Mouse (Mus musculus) lung, embryonic 16.5 days (tissue): ENCODE results near the gene Trcg1. TPM values are rescaled to one million over a fixed set of nuclear protein-coding genes. Genes with fewer than 3 reads are reported as not detected.

Experiments used
- ATAC-seq: fragments of 200-750 bp; cut with Nextera tagmentation; 2 replicates; pipeline ENCODE4 v1.8.0; 2017; ENCODE audit warnings: low read depth, mild to moderate bottlenecking, moderate library complexity
- H3K27ac ChIP-seq: fragments of 300-500 bp; sonication (generic); 2 replicates; pipeline ENCODE4 v1.5.1; 2014; ENCODE audit warnings: mild to moderate bottlenecking, control low read depth, low read length
- H3K27me3 ChIP-seq: fragments of 300-500 bp; sonication (generic); 2 replicates; pipeline ENCODE4 v1.6.1; 2014; ENCODE audit warnings: low read depth, low read length, mixed read lengths; ENCODE audit not compliant: control insufficient read depth, insufficient read depth
- H3K36me3 ChIP-seq: fragments of 300-500 bp; sonication (generic); 2 replicates; pipeline ENCODE4 v1.6.1; 2014; ENCODE audit warnings: low read length; ENCODE audit not compliant: control insufficient read depth, insufficient read depth
- H3K4me1 ChIP-seq: fragments of 300-500 bp; sonication (generic); replicated peaks from 2 replicates; pipeline ENCODE4 v1.6.1; 2014; ENCODE audit warnings: low read length, mixed read lengths; ENCODE audit not compliant: control insufficient read depth, insufficient read depth
- H3K4me2 ChIP-seq: fragments of 300-500 bp; sonication (generic); 2 replicates; pipeline ENCODE4 v1.6.1; 2014; ENCODE audit warnings: low read depth, low read length, control low read depth
- H3K4me3 ChIP-seq: fragments of 300-500 bp; sonication (generic); 2 replicates; pipeline ENCODE4 v1.5.1; 2014; ENCODE audit warnings: mild to moderate bottlenecking, low read length, control low read depth
- H3K9ac ChIP-seq: fragments of 300-500 bp; sonication (generic); 2 replicates; pipeline ENCODE4 v1.6.1; 2014; ENCODE audit warnings: low read length, control low read depth
- H3K9me3 ChIP-seq: fragments of 300-500 bp; sonication (generic); 2 replicates; pipeline ENCODE4 v1.6.1; 2016; ENCODE audit warnings: low read length; ENCODE audit not compliant: control insufficient read depth
- WGBS: fragments of 180-500 bp; shearing (Covaris S2); extraction: QIAGEN DNeasy Blood & Tissue Kit; methylation state at CpG from one replicate; pipeline ENCODE4 v1.1.7; 2014; 5-methylcytosine and 5-hydroxymethylcytosine counted together
- polyA plus RNA-seq: library from polyadenylated mRNA; unstranded; fragments of >200 nt; fragmentation: Nextera tagmentation; extraction: Ambion mirVana; gene quantifications from 2 replicates; pipeline ENCODE4 v1.2.1, GENCODE M21; 2015

Gene Trcg1
- polyA plus RNA-seq, 1 experiment from 2014 or later = not detected

DNA sequence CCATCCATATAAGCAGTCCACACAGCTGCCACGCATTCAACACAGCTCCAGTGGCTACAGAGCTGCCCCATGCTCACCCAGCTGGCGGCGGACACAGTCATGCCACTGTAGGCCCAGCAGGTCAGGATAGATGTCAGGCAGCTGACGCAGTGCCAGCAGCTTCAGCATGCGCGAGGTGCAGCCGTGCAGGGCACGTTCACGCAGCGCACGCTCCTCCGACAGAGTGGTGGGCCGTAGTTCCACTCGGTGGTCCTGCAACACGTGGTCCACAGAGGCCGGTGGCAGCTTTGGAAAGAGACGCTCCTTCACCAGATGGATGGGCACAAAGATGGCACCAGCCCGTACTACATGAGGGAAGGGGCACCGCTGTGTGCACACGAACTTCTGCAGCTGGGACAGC, 20.0 kb downstream of the Trcg1 start:
- Histone ChIP-seq H3K27ac (no peak overlapping the region), H3K9ac (no peak overlapping the region), H3K4me3 (no peak overlapping the region), H3K4me2 (no peak overlapping the region), H3K4me1 (peaks cover 23% of the 10 kb centered on the region), H3K27me3 (no peaks in the 10 kb centered on the region), H3K36me3 (peaks cover 44% of the 10 kb centered on the region), H3K9me3 (no peaks in the 10 kb centered on the region)
- ATAC-seq = no peak
- WGBS = 86% methylated on average over 20 of the region's 20 CpGs

DNA sequence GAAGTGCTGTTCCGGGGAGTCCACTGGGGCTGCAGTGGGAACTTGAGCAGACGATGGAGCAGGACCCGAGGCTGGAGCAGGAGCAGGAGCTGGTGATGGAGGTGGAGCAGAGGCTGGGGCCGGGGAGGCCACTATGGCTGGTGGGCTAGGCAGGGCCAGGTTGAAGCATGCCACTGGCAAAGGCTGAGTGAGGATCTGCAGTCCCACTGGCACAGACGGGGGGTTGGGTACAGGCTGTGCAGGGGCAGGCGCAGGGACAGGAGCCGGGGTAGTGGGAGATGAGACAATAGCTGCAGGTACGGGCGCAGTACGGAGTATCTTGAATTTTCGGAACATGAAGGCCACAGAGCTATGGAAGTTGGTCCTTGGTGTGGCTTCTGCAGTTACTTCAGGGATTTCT, 20.5 kb downstream of the Trcg1 start:
- H3K9ac ChIP-seq = no peak overlapping the region
- no peak overlapping the region for H3K27ac ChIP-seq
- no peak overlapping the region for H3K4me3 ChIP-seq
- ATAC-seq = no peak
- H3K4me2 ChIP-seq = no peak overlapping the region
- H3K4me1 ChIP-seq = peaks cover 18% of the 10 kb centered on the region
- 93% methylated on average over 11 of the region's 11 CpGs for WGBS
- no peaks in the 10 kb centered on the region for H3K9me3 ChIP-seq
- peaks cover 44% of the 10 kb centered on the region for H3K36me3 ChIP-seq
- no peaks in the 10 kb centered on the region for H3K27me3 ChIP-seq

DNA sequence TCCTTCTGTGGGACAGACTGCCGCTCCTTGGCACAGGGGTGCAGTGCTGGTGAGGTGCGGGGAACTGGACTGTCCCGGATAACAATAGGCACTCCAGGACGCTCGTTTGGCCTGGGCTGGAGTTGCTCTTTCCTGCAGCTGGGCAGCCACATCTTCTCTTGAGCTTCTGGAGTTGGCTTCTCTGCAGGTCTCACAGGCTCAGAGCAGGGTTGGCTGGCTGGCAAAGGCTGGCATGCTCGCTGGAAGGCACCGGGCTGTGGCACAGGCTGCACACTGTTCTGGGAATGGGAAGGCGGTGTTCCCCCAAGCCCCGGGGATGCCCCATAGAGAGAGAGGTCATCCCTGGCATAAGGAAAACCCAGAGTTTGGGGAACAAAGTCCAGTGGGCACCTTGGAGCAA, 21.3 kb downstream of the Trcg1 start:
- H3K36me3 ChIP-seq = peaks cover 38% of the 10 kb centered on the region
- no peaks in the 10 kb centered on the region for H3K27me3 ChIP-seq
- no peak overlapping the region for H3K4me2 ChIP-seq
- 91% methylated on average over 9 of the region's 9 CpGs for WGBS
- H3K9me3 ChIP-seq = no peaks in the 10 kb centered on the region
- H3K9ac ChIP-seq = no peak overlapping the region
- no peak for ATAC-seq
- peaks cover 17% of the 10 kb centered on the region for H3K4me1 ChIP-seq
- no peak overlapping the region for H3K4me3 ChIP-seq
- H3K27ac ChIP-seq = no peak overlapping the region

DNA sequence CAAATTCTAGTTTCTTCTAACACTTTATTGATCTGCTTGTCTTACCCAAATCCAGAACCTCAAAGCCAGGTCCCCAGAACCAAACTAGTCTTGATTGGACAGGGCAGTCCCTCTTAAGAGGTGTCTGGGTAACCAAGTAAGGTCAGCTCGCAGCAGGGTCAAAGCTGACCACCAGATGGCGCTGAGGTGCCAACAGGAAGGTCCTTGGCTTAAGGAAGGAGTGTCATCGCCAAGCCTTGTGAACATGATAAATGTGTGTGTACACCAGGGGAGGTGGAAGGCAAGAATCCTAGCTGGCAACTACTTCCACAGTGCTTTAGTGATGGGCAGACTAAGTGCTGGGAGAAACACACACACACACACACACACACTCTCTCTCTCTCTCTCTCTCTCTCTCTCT, 23.4 kb downstream of the Trcg1 start:
- Histone ChIP-seq H3K4me3 (no peak overlapping the region), H3K9ac (no peak overlapping the region), H3K27me3 (no peaks in the 10 kb centered on the region), H3K36me3 (peaks cover 22% of the 10 kb centered on the region), H3K4me1 (peaks cover 18% of the 10 kb centered on the region), H3K27ac (no peak overlapping the region), H3K9me3 (no peaks in the 10 kb centered on the region), H3K4me2 (no peak overlapping the region; the same call in 1 of the 2 replicates)
- 2% methylated on average over 3 of the region's 3 CpGs for WGBS
- ATAC-seq = peak; percentile 13; the same call in 1 of the 2 replicates

DNA sequence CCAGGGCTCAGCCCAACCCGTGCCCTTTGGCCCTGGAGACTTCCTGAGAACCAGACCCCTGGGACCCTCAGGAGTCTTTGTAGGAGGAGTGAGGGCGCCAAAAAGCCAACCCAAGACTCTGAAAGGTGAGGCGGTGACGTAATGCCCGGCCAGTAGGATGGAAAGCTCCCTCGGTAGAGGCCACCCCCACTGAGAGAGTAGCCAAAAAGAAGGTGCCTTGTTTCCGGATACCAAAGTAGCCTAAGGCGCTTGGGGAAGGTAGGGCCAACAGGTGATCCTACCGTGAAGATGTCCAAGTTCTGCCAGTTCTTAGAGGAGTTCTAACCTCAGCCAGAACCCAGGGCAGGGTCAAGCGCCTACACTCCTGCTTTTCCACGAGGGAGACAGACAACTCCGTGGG, 24.6 kb downstream of the Trcg1 start:
- WGBS = 12% methylated on average over 12 of the region's 12 CpGs
- peak overlapping the region; percentile 96 for H3K9ac ChIP-seq
- ATAC-seq = no peak
- H3K27ac ChIP-seq = peak overlapping the region; percentile 23; the same call in 1 of the 2 replicates
- no peaks in the 10 kb centered on the region for H3K9me3 ChIP-seq
- H3K4me1 ChIP-seq = peaks cover 19% of the 10 kb centered on the region
- peak overlapping the region; percentile 93 for H3K4me2 ChIP-seq
- peaks cover 22% of the 10 kb centered on the region for H3K36me3 ChIP-seq
- H3K27me3 ChIP-seq = no peaks in the 10 kb centered on the region
- H3K4me3 ChIP-seq = peak overlapping the region; percentile 93

DNA sequence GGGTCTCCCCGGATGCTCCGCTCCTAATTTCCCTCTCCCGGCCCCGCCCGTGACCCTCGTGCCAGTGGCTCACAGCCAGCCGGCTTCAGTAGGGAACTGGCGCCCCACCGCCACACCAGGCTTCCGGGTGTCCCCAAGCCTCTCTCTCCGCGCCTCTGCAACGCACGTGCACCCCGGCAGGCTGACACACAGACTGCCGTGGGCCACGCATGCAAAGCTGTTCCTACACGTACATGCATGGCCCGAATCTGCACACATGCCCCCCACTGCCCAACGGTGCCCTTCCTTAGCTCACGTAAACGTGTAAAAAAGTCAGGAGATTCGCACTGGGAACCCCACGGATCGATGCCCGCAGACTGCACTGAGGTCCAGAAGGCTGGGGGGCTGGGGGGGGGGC, 25.2 kb downstream of the Trcg1 start:
- Histone ChIP-seq H3K27me3 (no peaks in the 10 kb centered on the region), H3K36me3 (peaks cover 18% of the 10 kb centered on the region), H3K4me2 (peak overlapping the region; percentile 93), H3K9ac (peak overlapping the region; percentile 96), H3K4me1 (peaks cover 19% of the 10 kb centered on the region), H3K27ac (peak overlapping the region; percentile 88), H3K4me3 (peak overlapping the region; percentile 93), H3K9me3 (no peaks in the 10 kb centered on the region)
- peak; percentile 41 for ATAC-seq
- under 1% methylated on average over 26 of the region's 26 CpGs for WGBS

DNA sequence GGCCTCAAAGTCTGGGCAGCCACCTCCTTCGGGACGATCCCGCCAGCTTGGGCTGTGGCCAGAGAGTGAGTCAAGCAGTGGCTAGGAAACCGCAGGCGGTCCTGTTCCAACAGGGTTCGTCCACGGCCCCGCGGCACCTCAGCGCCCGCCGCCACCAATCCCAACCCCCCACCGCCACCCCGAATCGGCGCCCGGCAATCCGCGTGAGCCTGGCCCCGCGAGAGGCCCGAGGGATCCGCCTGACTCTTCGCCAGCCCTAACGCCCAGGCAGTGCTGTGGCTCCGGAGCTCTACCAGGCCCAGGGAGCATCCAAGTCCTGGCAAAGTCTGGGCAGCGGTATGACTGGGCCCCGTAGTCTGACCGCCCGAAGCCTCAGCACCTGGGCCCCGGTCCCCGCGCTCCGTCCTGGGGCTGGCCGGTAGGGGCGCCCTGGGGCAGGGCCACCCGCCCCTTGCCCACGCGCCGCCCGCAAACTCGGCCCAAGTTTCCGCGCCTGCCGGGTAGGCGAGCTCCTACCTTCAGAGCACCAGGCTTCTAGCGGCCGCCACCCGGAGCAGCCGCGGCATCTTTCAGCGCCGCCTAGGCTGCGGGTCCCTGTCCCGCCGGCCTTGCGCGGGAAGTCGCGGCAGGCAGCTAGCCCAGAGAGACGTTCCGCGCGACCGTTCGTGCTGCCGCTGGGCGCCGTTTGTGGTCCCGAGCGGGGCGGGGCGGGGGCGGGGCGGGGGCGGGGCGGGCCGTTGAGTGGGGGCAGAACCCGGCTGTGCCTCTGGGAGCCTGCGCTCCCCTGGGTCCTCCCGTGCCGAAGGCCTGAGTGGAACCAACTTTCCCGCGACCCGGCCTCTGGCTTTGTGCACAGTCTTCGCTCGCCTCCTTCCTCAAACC, 25.8 kb downstream of the Trcg1 start, which contains the start of gene 1700017B05Rik:
Gene 1700017B05Rik, minus strand, starts transcription at position 700 of the 882 bp plus-strand sequence.
- H3K27me3 ChIP-seq = no peaks in the 10 kb centered on the region
- WGBS = under 1% methylated on average over 68 of the region's 87 CpGs
- peaks cover 19% of the 10 kb centered on the region for H3K4me1 ChIP-seq

DNA sequence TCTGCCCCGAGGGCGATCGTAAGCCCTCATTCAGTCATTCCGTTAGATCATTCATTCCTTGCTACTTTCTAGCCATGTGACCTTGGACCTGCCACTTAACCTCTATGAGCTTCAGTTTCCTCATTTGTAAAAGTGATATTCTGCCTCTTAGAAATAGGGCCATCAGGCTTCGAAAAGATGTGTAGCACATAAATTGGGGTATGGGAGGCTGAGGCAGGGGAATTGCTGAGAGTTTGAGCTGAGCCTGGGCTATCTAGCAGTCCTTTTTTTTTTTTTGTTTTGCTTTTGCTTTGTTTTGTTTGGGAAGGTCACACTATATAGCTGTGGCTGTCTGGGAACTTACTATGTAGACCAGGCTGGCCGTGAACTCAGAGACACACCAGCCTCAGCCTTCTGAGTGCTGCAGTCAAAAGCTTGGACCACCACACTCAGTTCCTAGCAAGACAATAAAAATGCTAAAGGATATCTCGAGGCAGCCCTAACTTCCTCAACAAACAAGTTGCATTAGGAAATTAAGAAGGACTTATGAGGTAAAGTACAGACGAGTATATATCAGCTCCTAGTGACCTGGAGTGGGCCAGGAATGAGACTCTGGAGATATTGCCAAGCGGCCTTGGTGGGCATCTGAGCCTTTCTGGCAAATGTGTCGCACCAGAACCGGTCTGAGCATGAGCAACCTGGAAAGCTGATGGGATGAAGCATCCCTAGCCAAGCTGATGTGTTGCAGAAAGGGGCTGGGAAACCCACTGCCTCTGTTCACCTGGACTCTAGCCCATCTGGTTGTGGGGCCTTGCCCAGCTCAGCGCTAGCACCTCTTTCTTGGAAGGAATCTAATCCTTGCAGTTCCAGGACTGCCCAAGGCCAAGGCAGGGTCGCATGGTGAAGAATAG, 26.7 kb downstream of the Trcg1 start:
- Histone ChIP-seq H3K4me3 (peak overlapping the region; percentile 93), H3K9me3 (no peaks in the 10 kb centered on the region), H3K9ac (peak overlapping the region; percentile 96), H3K36me3 (peaks cover 4% of the 10 kb centered on the region), H3K4me1 (peaks cover 23% of the 10 kb centered on the region), H3K27ac (peak overlapping the region; percentile 33; the same call in 1 of the 2 replicates), H3K27me3 (no peaks in the 10 kb centered on the region), H3K4me2 (peak overlapping the region; percentile 93)
- 53% methylated on average over 13 of the region's 13 CpGs for WGBS
- no peak for ATAC-seq

More for the DNA sequence above, 25.8 kb downstream of the Trcg1 start, which contains the start of gene 1700017B05Rik:
- H3K9ac ChIP-seq = peak within 1 kb of the TSS; percentile 96
- H3K27ac ChIP-seq = peak within 1 kb of the TSS; percentile 88
- H3K36me3 ChIP-seq = peaks cover 12% of the 10 kb centered on the region
- peak within 1 kb of the TSS; percentile 93 for H3K4me2 ChIP-seq
- H3K4me3 ChIP-seq = peak within 1 kb of the TSS; percentile 93
- ATAC-seq = peak; percentile 91
- H3K9me3 ChIP-seq = no peaks in the 10 kb centered on the region

DNA sequence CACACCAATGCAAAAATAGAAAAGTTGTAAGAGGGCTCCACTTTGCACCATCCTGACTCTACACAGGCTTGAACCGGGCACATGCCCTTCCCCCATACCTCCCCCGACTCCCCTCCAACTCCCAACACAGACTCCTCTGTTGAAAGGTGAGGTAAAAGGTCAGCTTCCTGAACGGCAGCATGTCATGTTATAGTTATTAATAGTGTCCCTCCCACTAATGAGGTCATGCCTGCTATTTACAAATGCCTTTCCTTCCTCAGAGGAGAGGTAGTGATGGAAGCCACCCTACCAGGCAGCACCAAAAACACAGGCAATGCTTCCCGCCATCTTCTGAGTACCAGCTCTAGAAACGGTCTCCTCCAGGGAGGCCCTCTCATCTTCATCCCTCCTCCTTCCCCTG, 28.8 kb downstream of the Trcg1 start:
- Histone ChIP-seq H3K4me1 (peaks cover 32% of the 10 kb centered on the region), H3K4me3 (no peak overlapping the region), H3K9me3 (no peaks in the 10 kb centered on the region), H3K36me3 (no peaks in the 10 kb centered on the region), H3K27ac (no peak overlapping the region), H3K27me3 (no peaks in the 10 kb centered on the region), H3K9ac (no peak overlapping the region), H3K4me2 (no peak overlapping the region)
- 27% methylated on average over 5 of the region's 5 CpGs for WGBS
- no peak for ATAC-seq
